Mouse (Mus musculus): ENCODE results near the gene Aasdhppt. TPM values are rescaled to one million over a fixed set of nuclear protein-coding genes. Genes with fewer than 3 reads are reported as not detected.

Gene Aasdhppt
- polyA plus RNA-seq, 1 experiment from 2014 or later: 27.4 TPM

- Histone ChIP-seq H3K27me3 (ENCODE audit: control insufficient read depth, insufficient read depth, low read length) (no peaks in the 10 kb centered on the region), H3K4me2 (ENCODE audit: low read depth, low read length) (no peak overlapping the region), H3K27ac (ENCODE audit: low read length) (no peak overlapping the region), H3K9me3 (replicated peaks; ENCODE audit: control insufficient read depth, low read length) (no peaks in the 10 kb centered on the region), H3K4me3 (ENCODE audit: low read length) (no peak overlapping the region), H3K9ac (ENCODE audit: low read length) (no peak overlapping the region), H3K36me3 (ENCODE audit: control insufficient read depth, insufficient read depth) (peaks cover 4% of the 10 kb centered on the region; the same call in 1 of the 2 replicates), H3K4me1 (ENCODE audit: control insufficient read depth, insufficient read depth, low read length) (peaks cover 7% of the 10 kb centered on the region)
- no peak for ATAC-seq (replicated peaks; ENCODE audit: extremely low read depth, insufficient read depth, low FRiP score)
- 53% methylated on average over 1 of the region's 1 CpGs for WGBS
Measured at GRCm38 (mm10) chr9:4304867-4305266, 4.4 kb downstream of the Aasdhppt start.

- H3K36me3 ChIP-seq (ENCODE audit: control insufficient read depth, insufficient read depth): peaks cover 11% of the 10 kb centered on the region; the same call in 1 of the 2 replicates
Measured at GRCm38 (mm10) chr9:4300466-4300865, 8.8 kb downstream of the Aasdhppt start.

GRCm38 (mm10) chr9:4283850-4284249 is 25.4 kb downstream of the Aasdhppt start:
- peaks cover 2% of the 10 kb centered on the region for H3K36me3 ChIP-seq (ENCODE audit: control insufficient read depth, insufficient read depth)
- WGBS: 19% methylated on average over 3 of the region's 3 CpGs

More at GRCm38 (mm10) chr9:4300466-4300865, 8.8 kb downstream of the Aasdhppt start:
- H3K4me1 ChIP-seq (ENCODE audit: control insufficient read depth, insufficient read depth, low read length): no peaks in the 10 kb centered on the region
- ATAC-seq (replicated peaks; ENCODE audit: extremely low read depth, insufficient read depth, low FRiP score): no peak
- WGBS: 70% methylated on average over 2 of the region's 2 CpGs
- no peak overlapping the region for H3K9ac ChIP-seq (ENCODE audit: low read length)
- H3K27ac ChIP-seq (ENCODE audit: low read length): no peak overlapping the region
- no peaks in the 10 kb centered on the region for H3K27me3 ChIP-seq (ENCODE audit: control insufficient read depth, insufficient read depth, low read length)
- H3K4me2 ChIP-seq (ENCODE audit: low read depth, low read length): no peak overlapping the region
- H3K9me3 ChIP-seq (replicated peaks; ENCODE audit: control insufficient read depth, low read length): no peaks in the 10 kb centered on the region
- no peak overlapping the region for H3K4me3 ChIP-seq (ENCODE audit: low read length)

GRCm38 (mm10) chr9:4266881-4267280 is 42.4 kb downstream of the Aasdhppt start:
- Histone ChIP-seq H3K9me3 (replicated peaks; ENCODE audit: control insufficient read depth, low read length) (no peaks in the 10 kb centered on the region), H3K4me1 (ENCODE audit: control insufficient read depth, insufficient read depth, low read length) (no peaks in the 10 kb centered on the region), H3K9ac (ENCODE audit: low read length) (no peak overlapping the region), H3K4me3 (ENCODE audit: low read length) (no peak overlapping the region), H3K27me3 (ENCODE audit: control insufficient read depth, insufficient read depth, low read length) (no peaks in the 10 kb centered on the region), H3K36me3 (ENCODE audit: control insufficient read depth, insufficient read depth) (no peaks in the 10 kb centered on the region), H3K4me2 (ENCODE audit: low read depth, low read length) (no peak overlapping the region), H3K27ac (ENCODE audit: low read length) (no peak overlapping the region)
- 90% methylated on average over 3 of the region's 3 CpGs for WGBS
- ATAC-seq (replicated peaks; ENCODE audit: extremely low read depth, insufficient read depth, low FRiP score): no peak

More at GRCm38 (mm10) chr9:4283850-4284249, 25.4 kb downstream of the Aasdhppt start:
- Histone ChIP-seq H3K9ac (ENCODE audit: low read length) (no peak overlapping the region), H3K4me2 (ENCODE audit: low read depth, low read length) (no peak overlapping the region), H3K4me3 (ENCODE audit: low read length) (no peak overlapping the region), H3K27ac (ENCODE audit: low read length) (no peak overlapping the region), H3K27me3 (ENCODE audit: control insufficient read depth, insufficient read depth, low read length) (no peaks in the 10 kb centered on the region), H3K4me1 (ENCODE audit: control insufficient read depth, insufficient read depth, low read length) (no peaks in the 10 kb centered on the region), H3K9me3 (replicated peaks; ENCODE audit: control insufficient read depth, low read length) (no peaks in the 10 kb centered on the region)
- no peak for ATAC-seq (replicated peaks; ENCODE audit: extremely low read depth, insufficient read depth, low FRiP score)

GRCm38 (mm10) chr9:4260746-4261090 is 48.6 kb downstream of the Aasdhppt start:
- H3K9me3 ChIP-seq (replicated peaks; ENCODE audit: control insufficient read depth, low read length): peaks cover 12% of the 10 kb centered on the region
- H3K27me3 ChIP-seq (ENCODE audit: control insufficient read depth, insufficient read depth, low read length): no peaks in the 10 kb centered on the region
- no peaks in the 10 kb centered on the region for H3K4me1 ChIP-seq (ENCODE audit: control insufficient read depth, insufficient read depth, low read length)
- whole genome bisulfite sequencing: 58% methylated on average over 12 of the region's 12 CpGs
- no peak overlapping the region for H3K9ac ChIP-seq (ENCODE audit: low read length)
- peak overlapping the region; percentile 42 for H3K4me3 ChIP-seq (ENCODE audit: low read length)
- no peak for ATAC-seq (replicated peaks; ENCODE audit: extremely low read depth, insufficient read depth, low FRiP score)
- H3K27ac ChIP-seq (ENCODE audit: low read length): no peak overlapping the region
- peak overlapping the region; percentile 38; the same call in 1 of the 2 replicates for H3K4me2 ChIP-seq (ENCODE audit: low read depth, low read length)
- H3K36me3 ChIP-seq (ENCODE audit: control insufficient read depth, insufficient read depth): no peaks in the 10 kb centered on the region

- no peak overlapping the region for H3K9ac ChIP-seq (ENCODE audit: low read length)
- 54% methylated on average over 65 of the region's 65 CpGs for WGBS
- H3K27me3 ChIP-seq (ENCODE audit: control insufficient read depth, insufficient read depth, low read length): no peaks in the 10 kb centered on the region
- H3K9me3 ChIP-seq (replicated peaks; ENCODE audit: control insufficient read depth, low read length): peaks cover 12% of the 10 kb centered on the region
- no peak overlapping the region for H3K27ac ChIP-seq (ENCODE audit: low read length)
- H3K4me3 ChIP-seq (ENCODE audit: low read length): peak overlapping the region; percentile 42
- H3K36me3 ChIP-seq (ENCODE audit: control insufficient read depth, insufficient read depth): no peaks in the 10 kb centered on the region
- H3K4me2 ChIP-seq (ENCODE audit: low read depth, low read length): peak overlapping the region; percentile 38
- no peak; the same call in 1 of the 2 replicates for ATAC-seq (replicated peaks; ENCODE audit: extremely low read depth, insufficient read depth, low FRiP score)
- H3K4me1 ChIP-seq (ENCODE audit: control insufficient read depth, insufficient read depth, low read length): no peaks in the 10 kb centered on the region
Measured at GRCm38 (mm10) chr9:4259841-4260745, 49.2 kb downstream of the Aasdhppt start.

GRCm38 (mm10) chr9:4259074-4259473 is 50.2 kb downstream of the Aasdhppt start:
- H3K36me3 ChIP-seq (ENCODE audit: control insufficient read depth, insufficient read depth): no peaks in the 10 kb centered on the region
- no peaks in the 10 kb centered on the region for H3K4me1 ChIP-seq (ENCODE audit: control insufficient read depth, insufficient read depth, low read length)
- no peak overlapping the region for H3K4me2 ChIP-seq (ENCODE audit: low read depth, low read length)
- no peak overlapping the region for H3K4me3 ChIP-seq (ENCODE audit: low read length)
- H3K9me3 ChIP-seq (replicated peaks; ENCODE audit: control insufficient read depth, low read length): peaks cover 12% of the 10 kb centered on the region
- 86% methylated on average over 10 of the region's 10 CpGs for WGBS
- H3K27me3 ChIP-seq (ENCODE audit: control insufficient read depth, insufficient read depth, low read length): no peaks in the 10 kb centered on the region
- ATAC-seq (replicated peaks; ENCODE audit: extremely low read depth, insufficient read depth, low FRiP score): no peak
- H3K27ac ChIP-seq (ENCODE audit: low read length): no peak overlapping the region
- no peak overlapping the region for H3K9ac ChIP-seq (ENCODE audit: low read length)

Small RNA genes within 50 kb of the gene (microRNA-seq; reads per million reads assigned to microRNA genes)
- not detected for gene Gm22195

Other genes with a start within 250 kb of the Aasdhppt start
- 8.4 and 10.1 TPM in 2 replicates for gene Kbtbd3, start 362 bp upstream of the Aasdhppt start, polyA plus RNA-seq (2015; fragmentation: Nextera tagmentation; extraction: Ambion mirVana)
- gene Msantd4, start 67.1 kb upstream of the Aasdhppt start, polyA plus RNA-seq (2015; fragmentation: Nextera tagmentation; extraction: Ambion mirVana): 32.6 and 34.7 TPM in 2 replicates

All from heart, embryonic 16.5 days (tissue).